Mouse (Mus musculus) testis, adult 2 months (tissue): ENCODE results near the gene Spred2.

ENCODE experiments used
- CTCF ChIP-seq: fragments of 200-500 bp; IDR thresholded peaks from 2 replicates; pipeline ENCODE4 v1.5.1; 2012; ENCODE audit warnings: low read depth, mild to moderate bottlenecking, inconsistent platforms, low read length, moderate library complexity; ENCODE audit not compliant: control insufficient read depth, insufficient read depth, insufficient replicate concordance
- POLR2A ChIP-seq: fragments of 200-500 bp; IDR thresholded peaks from 2 replicates; pipeline ENCODE4 v1.6.1; 2012; ENCODE audit warnings: low read depth, mild to moderate bottlenecking, inconsistent platforms, low read length, moderate library complexity; ENCODE audit not compliant: control insufficient read depth

DNA sequence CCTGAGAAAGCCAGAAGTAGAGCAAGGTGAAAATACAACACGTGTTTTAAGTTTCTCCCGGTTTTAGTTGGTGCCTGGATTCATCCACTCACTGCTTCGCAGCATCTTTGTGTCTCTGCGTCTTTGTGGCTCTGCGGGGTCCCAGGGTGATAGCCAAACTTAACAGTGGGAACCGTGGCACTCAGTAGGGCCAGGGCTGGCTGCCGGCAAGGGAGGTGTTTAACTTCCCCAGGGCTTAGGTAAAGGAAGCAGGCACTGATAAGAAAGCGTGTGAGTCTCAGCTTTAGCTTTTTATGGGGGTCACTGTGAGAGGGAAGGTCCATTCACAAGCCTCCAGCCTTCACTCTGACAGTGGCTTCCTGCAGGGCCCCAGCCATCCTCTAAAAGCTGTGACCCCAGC, 28.8 kb downstream of the Spred2 start:
- TF ChIP-seq CTCF (no peak), POLR2A (no peak)
